Mouse (Mus musculus) CD4-positive naive resting alpha-beta T cell, adult 76 days (primary cell): ENCODE measurements around the gene Slc22a27. TPM values are rescaled to one million over a fixed set of nuclear protein-coding genes. Genes with fewer than 3 reads are reported as not detected.

Source experiments
- total RNA-seq: library from RNA; stranded (reverse); gene quantifications from one replicate; pipeline ENCODE4 v1.2.4, GENCODE M21; 2023

Gene Slc22a27
- not detected for total RNA-seq

DNA sequence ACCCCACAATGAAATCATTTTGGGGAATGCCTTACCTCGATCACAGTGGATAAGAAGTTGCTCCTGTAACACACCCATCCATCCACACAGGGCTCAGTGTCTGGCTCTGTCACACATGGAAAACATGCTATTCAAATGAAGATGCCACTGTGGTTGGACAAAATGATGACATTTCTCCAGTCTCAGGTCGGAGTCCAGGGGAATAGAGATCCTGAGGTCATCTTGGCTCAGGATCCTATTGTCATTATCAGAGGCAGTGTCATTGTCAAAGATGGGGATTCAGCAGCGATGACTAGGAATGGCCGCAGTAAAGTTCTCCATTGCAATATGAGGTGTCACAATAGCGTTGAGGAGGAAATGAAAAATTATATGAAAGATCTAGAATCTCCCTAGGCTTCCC, at the start of gene Slc22a27:
Gene Slc22a27 (minus strand): TSS at position 101 of the 400 bp plus-strand sequence.

Other genes starting within 250 kb of the Slc22a27 start
- not detected for gene Slc22a26, start 163.4 kb downstream of the Slc22a27 start, total RNA-seq
- gene Slc22a28, start 166.0 kb upstream of the Slc22a27 start, total RNA-seq: not detected